ENCODE assay signal across 11 mouse cellular contexts in genomic region chr6:17034095-17034494, GRCm38 (mm10).
"Had no signal": no experiment of that assay in that cellular context is flagged by ENCODE, and none has a peak within 500 bp of the region (broad histone marks: within the 10 kb centered on the region; RNA-seq: fewer than 3 reads in every experiment).

No protein-coding gene starts in this region.

- DNase-seq: kidney, adult 8-10 months; kidney, postnatal 14 days; lung, adult 18-20 months; right cerebral cortex, postnatal 4 days; spleen, adult 18-20 months; thymus, postnatal 36 days had no signal

- H3K4me3 ChIP-seq: left cerebral cortex, adult 2 months; limb, embryonic 13.5 days; midbrain, embryonic 13.5 days; neural tube, embryonic 12.5 days had no signal

- H3K4me2 ChIP-seq: limb, embryonic 13.5 days; midbrain, embryonic 13.5 days; neural tube, embryonic 12.5 days had no signal

- H3K9ac ChIP-seq: limb, embryonic 13.5 days; liver, embryonic 14.5 days; midbrain, embryonic 13.5 days; neural tube, embryonic 12.5 days had no signal

- H3K27me3 ChIP-seq: limb, embryonic 13.5 days; midbrain, embryonic 13.5 days; neural tube, embryonic 12.5 days had no signal

- H3K36me3 ChIP-seq: limb, embryonic 13.5 days; midbrain, embryonic 13.5 days; neural tube, embryonic 12.5 days had no signal

- H3K27ac ChIP-seq: left cerebral cortex, adult 2 months; limb, embryonic 13.5 days; liver, embryonic 14.5 days; midbrain, embryonic 13.5 days; neural tube, embryonic 12.5 days had no signal

- H3K9me3 ChIP-seq: limb, embryonic 13.5 days; midbrain, embryonic 13.5 days; neural tube, embryonic 12.5 days had no signal

- ATAC-seq: midbrain, embryonic 13.5 days had no signal

- H3K4me1 ChIP-seq: neural tube, embryonic 12.5 days had no signal
